Mouse (Mus musculus): ENCODE data around the gene Ddx4.

Ddx4 gene

DNA sequence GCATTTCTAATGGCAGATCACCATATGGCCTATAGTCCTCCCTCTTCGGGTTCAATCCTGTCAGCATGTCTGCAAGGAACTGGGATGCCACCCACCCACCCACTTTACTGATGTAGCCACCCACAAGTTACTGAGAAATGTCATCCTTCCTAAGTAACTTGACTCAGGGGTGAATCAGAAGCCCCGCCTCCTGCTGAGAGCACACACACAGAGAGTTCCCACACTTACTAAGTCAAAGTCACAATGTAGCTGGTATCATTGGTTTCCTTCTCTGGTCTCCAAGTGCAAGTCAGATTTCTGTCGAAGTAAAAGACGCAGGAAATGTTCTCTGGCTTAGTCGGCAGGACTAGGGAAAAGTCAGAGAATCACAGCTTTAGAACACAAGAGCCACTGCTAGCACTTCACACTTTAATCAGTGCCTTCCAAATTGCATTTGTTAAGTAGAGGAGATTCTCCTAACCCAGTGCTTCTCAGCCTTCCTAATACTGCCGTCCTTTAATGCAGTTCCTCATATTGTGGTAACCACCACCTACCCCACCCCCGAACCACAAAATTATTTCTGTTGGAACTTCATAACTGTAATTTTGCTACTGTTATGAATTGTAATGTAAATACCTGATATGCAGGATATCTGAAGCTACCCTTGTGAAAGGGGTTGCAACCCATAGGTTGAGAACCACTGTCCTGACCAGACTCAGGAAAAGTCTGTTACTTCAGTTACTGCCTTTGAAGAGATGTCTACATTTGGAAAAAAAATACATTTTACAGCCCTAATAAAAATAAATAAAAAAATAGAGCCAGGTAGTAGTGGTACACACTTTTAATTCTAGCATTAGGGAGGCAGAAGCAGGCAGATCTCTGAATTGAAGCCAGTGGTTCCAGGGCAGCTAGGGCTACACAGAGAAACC is 100.4 kb downstream of the Ddx4 start:
- DNase-seq: no peak
